Mouse (Mus musculus) bone marrow, adult 2 months (tissue): ENCODE measurements around the gene Bdnf. TPM values are rescaled to one million over a fixed set of nuclear protein-coding genes. Genes with fewer than 3 reads are reported as not detected.

Experiments
- H3K27ac ChIP-seq: fragments of 200-500 bp; 2 replicates; pipeline ENCODE4 v1.5.1; 2012; ENCODE audit warnings: low read depth, mild to moderate bottlenecking, control low read depth, inconsistent platforms, low read length; ENCODE audit not compliant: control insufficient read depth, poor library complexity, insufficient read depth
- H3K4me1 ChIP-seq: fragments of 200-500 bp; 2 replicates; pipeline ENCODE4 v1.6.1; 2011; ENCODE audit warnings: low read length; ENCODE audit not compliant: control insufficient read depth, insufficient read depth
- H3K4me3 ChIP-seq: fragments of 200-500 bp; replicated peaks from 2 replicates; pipeline ENCODE3; 2011; ENCODE audit warnings: mild to moderate bottlenecking, low read depth, low read length, control low read depth; ENCODE audit not compliant: control insufficient read depth
- CTCF ChIP-seq: fragments of 200-500 bp; IDR thresholded peaks from 2 replicates; pipeline ENCODE4 v1.5.1; 2011; ENCODE audit warnings: low read length, control low read depth; ENCODE audit not compliant: control insufficient read depth, insufficient read depth
- POLR2A ChIP-seq: fragments of 200-500 bp; IDR thresholded peaks from 2 replicates; pipeline ENCODE4 v1.6.1; 2011; ENCODE audit warnings: low read depth, mild to moderate bottlenecking, control low read depth, low read length, borderline replicate concordance; ENCODE audit not compliant: control insufficient read depth
- WGBS: fragments of 180-500 bp; shearing (Covaris S2); methylation state at CpG from one replicate; pipeline ENCODE4 v1.1.7; 2018; 5-methylcytosine and 5-hydroxymethylcytosine counted together
- polyA plus RNA-seq: library from polyadenylated mRNA; stranded (reverse); fragments of >200 nt; gene quantifications from 2 replicates; pipeline ENCODE4 v1.2.4, GENCODE M21; 2011; ENCODE audit warnings: low replicate concordance; ENCODE audit not compliant: missing spikeins, insufficient read depth, insufficient read length

Gene Bdnf
- 0.40 TPM in 1 of 2 replicates, not detected in the other for polyA plus RNA-seq

DNA sequence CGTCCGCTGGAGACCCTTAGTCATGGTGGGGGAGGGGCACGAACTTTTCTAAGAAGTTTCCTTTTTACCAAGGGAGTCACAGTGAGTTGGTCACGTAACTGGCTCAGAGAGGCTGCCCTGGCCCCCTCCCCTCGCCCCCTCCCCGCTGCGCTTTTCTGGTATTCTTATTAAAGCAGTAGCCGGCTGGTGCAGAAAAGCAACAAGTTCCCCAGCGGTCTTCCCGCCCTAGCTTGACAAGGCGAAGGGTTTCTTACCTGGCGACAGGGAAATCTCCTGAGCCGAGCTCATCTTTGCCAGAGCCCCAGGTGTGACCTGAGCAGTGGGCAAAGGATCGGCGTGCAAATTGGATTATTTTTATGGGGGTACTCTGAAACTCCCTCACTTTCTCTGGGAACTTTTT is at the start of gene Bdnf:
Gene Bdnf, plus strand, starts transcription at position 169 of the 400 bp plus-strand sequence.
- Histone ChIP-seq H3K4me1 (no peaks in the 10 kb centered on the region), H3K4me3 (no peak within 1 kb of the TSS), H3K27ac (no peak within 1 kb of the TSS)
- no peak for TF ChIP-seq POLR2A
- TF ChIP-seq CTCF = no peak
- WGBS = 6% methylated on average over 15 of the region's 15 CpGs

DNA sequence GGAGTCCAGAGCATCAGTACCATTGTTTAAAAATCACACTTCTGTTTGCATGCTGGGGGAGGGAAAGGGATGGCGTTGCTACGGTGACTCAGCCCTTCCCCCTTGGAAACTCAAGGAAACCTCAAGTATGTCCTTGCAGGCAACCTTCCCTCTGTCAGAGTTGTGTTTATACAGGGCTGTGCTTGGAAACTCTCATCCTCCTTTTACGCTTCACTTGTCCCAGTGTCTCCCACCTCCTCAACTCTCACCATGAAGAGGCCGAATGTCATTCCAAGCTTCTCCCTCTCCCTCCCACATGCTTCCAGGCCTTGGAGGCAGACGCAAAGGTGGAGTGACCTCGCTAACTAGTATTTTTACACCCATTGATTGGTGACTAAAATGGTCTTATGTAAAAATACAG is 47.6 kb upstream of the Bdnf start:
- WGBS = 75% methylated on average over 6 of the region's 6 CpGs
- Histone ChIP-seq H3K4me3 (no peak overlapping the region), H3K27ac (no peak overlapping the region), H3K4me1 (no peaks in the 10 kb centered on the region)
- no peak for TF ChIP-seq CTCF
- TF ChIP-seq POLR2A = no peak

DNA sequence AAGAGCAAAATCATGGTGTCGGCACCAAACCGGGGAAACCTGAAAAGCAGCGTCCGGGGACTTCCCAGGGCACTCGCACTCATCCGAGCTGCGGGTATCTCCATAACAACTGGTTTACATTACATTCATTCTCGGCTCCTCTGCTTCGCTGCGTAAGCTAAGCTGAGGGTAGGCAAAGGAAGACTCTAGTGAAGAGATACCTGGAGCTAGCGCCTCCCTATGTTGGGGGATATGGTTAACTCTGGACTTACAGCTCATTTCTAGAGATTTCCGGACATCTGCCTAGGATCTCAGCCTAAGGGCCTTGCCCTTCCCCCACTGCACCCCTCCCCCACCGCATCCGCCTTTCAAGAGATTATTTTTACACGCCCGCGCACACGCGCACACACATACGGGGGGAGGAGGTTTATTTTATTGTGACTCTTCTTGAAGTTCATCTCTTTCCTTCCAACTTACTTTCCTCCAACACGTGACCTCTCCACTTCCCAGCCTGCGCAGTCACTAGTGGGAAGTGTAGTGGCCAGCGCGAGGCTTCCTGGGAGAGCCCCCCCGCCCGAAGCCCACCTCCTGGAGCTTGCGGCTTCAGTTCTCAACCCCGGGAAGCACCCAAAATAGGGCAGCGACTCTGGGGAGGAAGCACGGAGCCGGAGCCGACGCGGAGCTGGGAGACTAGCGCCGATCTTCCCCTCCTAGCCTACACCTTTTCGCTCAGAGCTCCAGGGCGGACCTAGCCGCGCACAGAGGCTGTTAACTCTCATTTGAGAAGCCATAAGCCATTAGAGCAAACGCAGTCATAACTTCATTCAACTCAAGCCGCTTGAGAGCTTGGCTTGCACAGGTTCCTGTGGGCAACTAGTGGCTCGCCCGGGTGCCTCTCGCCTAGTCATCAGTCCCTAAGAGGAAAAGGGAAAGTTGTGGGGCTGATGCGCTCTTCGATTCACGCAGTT is 718 bp upstream of the Bdnf start:
- Histone ChIP-seq H3K4me1 (no peaks in the 10 kb centered on the region), H3K4me3 (no peak overlapping the region), H3K27ac (no peak overlapping the region)
- 3% methylated on average over 48 of the region's 48 CpGs for WGBS
- TF ChIP-seq CTCF (no peak), POLR2A (no peak)

DNA sequence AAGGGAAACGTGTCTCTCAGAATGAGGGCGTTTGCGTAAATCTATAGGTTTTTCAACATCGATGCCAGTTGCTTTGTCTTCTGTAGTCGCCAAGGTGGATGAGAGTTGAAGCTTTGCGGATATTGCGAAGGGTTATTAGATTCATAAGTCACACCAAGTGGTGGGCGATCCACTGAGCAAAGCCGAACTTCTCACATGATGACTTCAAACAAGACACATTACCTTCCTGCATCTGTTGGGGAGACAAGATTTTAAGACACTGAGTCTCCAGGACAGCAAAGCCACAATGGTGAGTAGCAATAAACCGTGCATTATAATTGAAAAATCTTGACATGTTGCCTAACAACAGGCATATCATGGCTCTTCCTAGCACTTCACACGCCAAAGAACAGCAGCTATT is 551 bp downstream of the Bdnf start:
- WGBS = 14% methylated on average over 11 of the region's 11 CpGs
- TF ChIP-seq CTCF = no peak
- TF ChIP-seq POLR2A = no peak
- Histone ChIP-seq H3K27ac (no peak overlapping the region), H3K4me3 (no peak overlapping the region), H3K4me1 (no peaks in the 10 kb centered on the region)

DNA sequence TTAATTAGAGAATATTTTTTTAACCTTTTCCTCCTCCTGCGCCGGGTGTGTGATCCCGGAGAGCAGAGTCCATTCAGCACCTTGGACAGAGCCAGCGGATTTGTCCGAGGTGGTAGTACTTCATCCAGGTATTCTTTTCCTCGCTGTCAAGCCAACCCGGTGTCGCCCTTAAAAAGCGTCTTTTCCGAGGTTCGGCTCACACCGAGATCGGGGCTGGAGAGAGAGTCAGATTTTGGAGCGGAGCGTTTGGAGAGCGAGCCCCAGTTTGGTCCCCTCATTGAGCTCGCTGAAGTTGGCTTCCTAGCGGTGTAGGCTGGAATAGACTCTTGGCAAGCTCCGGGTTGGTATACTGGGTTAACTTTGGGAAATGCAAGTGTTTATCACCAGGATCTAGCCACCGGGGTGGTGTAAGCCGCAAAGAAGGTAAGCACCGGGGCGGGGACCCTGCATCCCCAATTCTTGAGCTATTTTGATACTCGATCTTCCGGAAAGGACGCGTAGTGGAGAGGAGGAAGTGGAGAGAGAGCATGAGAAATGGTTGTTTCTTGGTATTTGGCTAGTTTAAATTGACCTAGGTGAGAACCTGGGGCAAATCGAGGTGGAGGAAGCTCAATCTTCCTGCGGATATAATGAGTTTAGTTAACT is 1.6 kb downstream of the Bdnf start:
- TF ChIP-seq CTCF = no peak
- no peak for TF ChIP-seq POLR2A
- 4% methylated on average over 29 of the region's 29 CpGs for WGBS
- H3K4me1 ChIP-seq = no peaks in the 10 kb centered on the region
- no peak overlapping the region for H3K4me3 ChIP-seq
- no peak overlapping the region for H3K27ac ChIP-seq

DNA sequence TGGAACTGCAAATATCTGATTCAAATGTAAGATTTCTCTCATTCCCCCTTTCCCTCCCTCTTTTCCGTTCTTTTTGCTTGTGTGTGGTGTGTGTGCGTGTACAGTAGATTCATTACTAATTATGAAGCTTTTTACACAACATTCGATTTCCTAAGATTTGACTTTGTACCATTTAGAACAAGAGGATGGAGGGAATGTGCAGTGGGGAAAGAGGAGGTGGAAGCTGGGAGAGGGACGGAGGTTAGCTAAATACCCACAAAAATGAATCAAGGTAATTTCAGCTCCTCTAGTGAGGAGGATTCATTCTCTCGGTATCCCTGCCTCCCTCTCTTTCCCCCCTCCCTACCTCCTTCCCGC is 2.1 kb downstream of the Bdnf start:
- Histone ChIP-seq H3K27ac (no peak overlapping the region), H3K4me1 (no peaks in the 10 kb centered on the region), H3K4me3 (no peak overlapping the region)
- 10% methylated on average over 5 of the region's 6 CpGs for WGBS
- TF ChIP-seq POLR2A = no peak
- TF ChIP-seq CTCF = no peak

DNA sequence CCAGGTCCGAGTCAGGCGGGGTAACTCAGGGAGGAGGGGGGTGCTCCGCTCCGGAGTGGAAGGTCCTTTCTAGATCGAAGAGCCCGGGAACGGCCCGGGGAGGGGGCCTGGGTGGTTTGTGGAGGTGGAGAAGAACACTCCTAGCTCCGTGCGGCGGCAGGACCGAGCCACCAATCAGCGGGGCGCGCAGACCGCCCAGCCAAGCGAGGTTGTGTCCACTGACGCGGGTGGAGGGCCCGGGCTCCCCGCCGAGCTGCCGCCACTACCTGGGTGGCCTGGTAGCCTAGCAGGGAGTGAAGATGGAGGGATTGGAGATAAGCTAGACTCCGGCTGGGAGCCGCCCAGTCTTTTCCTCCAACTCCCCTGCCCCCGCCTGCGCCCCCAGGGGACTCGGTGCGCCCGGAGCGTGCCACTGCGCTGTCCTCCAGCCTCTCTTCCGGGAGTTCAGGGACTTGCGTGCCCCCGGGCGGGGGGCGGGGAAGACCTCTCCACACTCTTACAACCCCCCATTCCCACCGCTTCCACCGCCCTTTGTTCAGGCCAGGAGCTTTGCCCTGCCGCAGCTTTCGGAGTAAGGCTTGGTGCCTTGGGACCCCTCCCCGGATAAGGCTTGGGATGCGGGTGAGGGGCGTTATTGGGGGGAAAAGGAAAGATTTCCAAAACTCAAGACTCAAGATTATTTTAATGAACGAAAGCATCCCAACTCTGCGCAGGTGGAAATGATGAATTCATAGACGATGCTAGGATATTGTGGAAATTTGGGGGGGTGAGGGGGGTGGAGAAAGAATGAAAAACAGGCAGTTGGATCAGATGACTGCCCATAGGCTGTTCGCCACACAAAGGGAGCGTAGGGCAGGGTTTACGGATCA is 3.0 kb downstream of the Bdnf start:
- no peak overlapping the region for H3K4me3 ChIP-seq
- no peak for TF ChIP-seq POLR2A
- no peak for TF ChIP-seq CTCF
- H3K4me1 ChIP-seq = no peaks in the 10 kb centered on the region
- no peak overlapping the region for H3K27ac ChIP-seq
- 7% methylated on average over 50 of the region's 50 CpGs for WGBS

DNA sequence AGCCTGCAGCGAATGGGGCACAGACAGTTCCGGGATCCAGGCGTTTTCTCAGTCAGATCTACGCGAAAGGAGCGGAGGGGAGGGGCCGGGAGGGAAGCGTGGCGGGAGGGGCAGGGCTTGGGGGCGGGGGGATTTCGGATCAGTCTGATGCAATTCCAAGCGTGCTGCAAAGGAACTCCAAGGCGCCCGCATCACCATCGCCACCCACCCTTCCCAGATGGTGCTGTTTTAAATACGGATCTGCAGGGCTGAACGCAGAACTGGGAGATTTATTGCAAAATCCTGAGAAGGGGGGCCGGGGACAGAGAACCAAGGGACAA is 3.5 kb downstream of the Bdnf start:
- TF ChIP-seq CTCF (no peak), POLR2A (no peak)
- H3K4me3 ChIP-seq = no peak overlapping the region

More for the DNA sequence above, 3.5 kb downstream of the Bdnf start:
- WGBS = 3% methylated on average over 18 of the region's 18 CpGs
- no peak overlapping the region for H3K27ac ChIP-seq
- H3K4me1 ChIP-seq = no peaks in the 10 kb centered on the region
